8 mouse cellular contexts compared by ENCODE assay signal in the genomic region with DNA sequence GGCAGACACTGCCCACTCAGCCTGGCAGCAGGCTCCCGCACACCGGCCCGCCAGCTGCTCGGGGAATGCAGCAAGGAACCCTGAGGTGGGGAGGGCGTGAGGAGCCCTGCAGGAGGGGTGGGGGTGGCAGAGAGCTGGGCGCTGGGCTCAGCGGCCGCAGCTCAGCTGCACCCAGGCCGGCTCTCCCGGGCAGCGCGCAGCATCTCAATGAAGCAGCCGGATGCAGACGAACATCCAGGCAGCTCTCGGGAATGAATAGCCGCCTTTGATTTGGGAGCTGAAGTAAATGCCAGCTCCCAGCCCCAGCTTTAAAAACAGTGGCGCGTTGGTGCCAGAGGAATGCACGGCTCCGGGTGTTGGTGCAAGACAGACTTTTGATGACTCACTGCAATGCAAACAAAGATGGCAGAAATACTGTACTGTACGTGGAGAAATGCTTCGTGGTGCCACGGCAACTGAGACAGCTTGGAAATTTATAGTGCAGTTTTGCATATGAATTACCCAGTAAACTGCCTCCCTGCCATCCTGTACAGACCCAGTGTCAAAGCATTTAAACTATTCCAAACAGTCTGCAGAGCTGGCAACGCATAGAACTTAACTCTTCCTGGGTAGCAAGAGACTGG. TPM values are rescaled to one million over a fixed set of nuclear protein-coding genes. Genes with fewer than 3 reads are reported as not detected.
DNase-seq lines count a peak whose midpoint lies in the region; ATAC-seq lines count a peak whose summit lies in the region.

No protein-coding gene starts in this region.

- no peaks in the 10 kb centered on the region for H3K36me3 ChIP-seq in heart, embryonic 12.5 days
- H3K36me3 ChIP-seq in liver, embryonic 12.5 days, result no peaks in the 10 kb centered on the region
- H3K36me3 ChIP-seq in neural tube, embryonic 14.5 days (ENCODE audit: control insufficient read depth, insufficient read depth, low read length), result no peaks in the 10 kb centered on the region; the same call in 1 of the 2 replicates

- ATAC-seq in heart, embryonic 12.5 days (ENCODE audit: insufficient number of reproducible peaks, low FRiP score), result no peak
- ATAC-seq in liver, embryonic 12.5 days, result no peak
- ATAC-seq in neural tube, embryonic 14.5 days (ENCODE audit: low read depth), result peak; percentile 84

- peak overlapping the region; percentile 59 for H3K4me3 ChIP-seq in heart, embryonic 12.5 days
- H3K4me3 ChIP-seq in liver, embryonic 12.5 days, result peak overlapping the region; percentile 56
- peak overlapping the region; percentile 66 for H3K4me3 ChIP-seq in neural tube, embryonic 14.5 days (ENCODE audit: low read depth, low read length)

- H3K4me2 ChIP-seq in heart, embryonic 12.5 days, result peak overlapping the region; percentile 97
- peak overlapping the region; percentile 78 for H3K4me2 ChIP-seq in liver, embryonic 12.5 days
- peak overlapping the region; percentile 71 for H3K4me2 ChIP-seq in neural tube, embryonic 14.5 days (ENCODE audit: low read depth, low read length)

- H3K4me1 ChIP-seq in heart, embryonic 12.5 days (replicated peaks), result peaks cover 42% of the 10 kb centered on the region
- peaks cover 48% of the 10 kb centered on the region for H3K4me1 ChIP-seq in liver, embryonic 12.5 days
- H3K4me1 ChIP-seq in neural tube, embryonic 14.5 days (ENCODE audit: control insufficient read depth, insufficient read depth, low read length), result peaks cover 21% of the 10 kb centered on the region

- no peaks in the 10 kb centered on the region for H3K9me3 ChIP-seq in heart, embryonic 12.5 days (replicated peaks)
- H3K9me3 ChIP-seq in liver, embryonic 12.5 days (replicated peaks), result no peaks in the 10 kb centered on the region
- no peaks in the 10 kb centered on the region for H3K9me3 ChIP-seq in neural tube, embryonic 14.5 days (ENCODE audit: control insufficient read depth, low read length)

- peaks cover 57% of the 10 kb centered on the region for H3K27me3 ChIP-seq in heart, embryonic 12.5 days (replicated peaks)
- H3K27me3 ChIP-seq in liver, embryonic 12.5 days (replicated peaks), result peaks cover 73% of the 10 kb centered on the region
- no peaks in the 10 kb centered on the region for H3K27me3 ChIP-seq in neural tube, embryonic 14.5 days (ENCODE audit: control insufficient read depth, insufficient read depth, low read length)

- peak overlapping the region; percentile 75 for H3K9ac ChIP-seq in heart, embryonic 12.5 days
- H3K9ac ChIP-seq in liver, embryonic 12.5 days, result peak overlapping the region; percentile 51
- peak overlapping the region; percentile 86 for H3K9ac ChIP-seq in neural tube, embryonic 14.5 days (replicated peaks; ENCODE audit: low read depth, low read length)

- DNase-seq in heart, adult 18-20 months, result no peak
- peak; percentile 54 for DNase-seq in cerebellum, adult 11-12 months
- DNase-seq in forelimb bud, embryonic 11.5 days (ENCODE audit: low read depth, low spot score), result peak; percentile 53
- peak; percentile 36 for DNase-seq in kidney, postnatal 14 days
- DNase-seq in spleen, postnatal 36 days (ENCODE audit: low spot score in 2 of 2), result no peak

- H3K27ac ChIP-seq in heart, embryonic 12.5 days (ENCODE audit: poor library complexity, severe bottlenecking), result peak overlapping the region; percentile 61
- no peak overlapping the region; the same call in 1 of the 2 replicates for H3K27ac ChIP-seq in liver, embryonic 12.5 days
- peak overlapping the region; percentile 89 for H3K27ac ChIP-seq in neural tube, embryonic 14.5 days (ENCODE audit: low read depth, low read length)

- 2% methylated on average over 24 of the region's 24 CpGs for WGBS in heart, embryonic 12.5 days
- 3% methylated on average over 24 of the region's 24 CpGs for WGBS in liver, embryonic 12.5 days (ENCODE audit: insufficient replicate concordance)
- 2% methylated on average over 24 of the region's 24 CpGs for WGBS in neural tube, embryonic 14.5 days

RNA-seq across cellular contexts. Expression of gene Nacc2, which starts 31.1 kb away (rescaled TPM):
- polyA plus RNA-seq in heart, embryonic 12.5 days (2016; fragmentation: Nextera tagmentation; extraction: Ambion mirVana), result 6.5 and 6.6 TPM in 2 replicates
- 10 to 100 TPM; 29.4 to 30.2 TPM for total RNA-seq in heart, adult 18-20 months (2021)
- polyA plus RNA-seq in liver, embryonic 12.5 days (2016; fragmentation: Nextera tagmentation; extraction: Ambion mirVana), result 3.0 and 3.2 TPM in 2 replicates
- 14.5 and 18.3 TPM in 2 replicates for polyA plus RNA-seq in neural tube, embryonic 14.5 days (2014; fragmentation: Nextera tagmentation; extraction: Ambion mirVana)

Comparison
In these comparisons a context has a peak if more than half of its experiments do, and no peak if none do; other contexts are left out.
1. DNase-seq: peak in cerebellum, adult 11-12 months (single experiment), forelimb bud, embryonic 11.5 days (single experiment) and kidney, postnatal 14 days (single experiment); none in heart, adult 18-20 months (0 of 2) and spleen, postnatal 36 days (0 of 2).
2. Peak in every context shown above with its lines, with median percentiles within 50 percentile points of each other: H3K4me2 ChIP-seq, H3K4me3 ChIP-seq and H3K9ac ChIP-seq.